Mouse (Mus musculus) heart, adult 8-10 months (tissue): ENCODE results near the gene Snapc2. TPM values are rescaled to one million over a fixed set of nuclear protein-coding genes. Genes with fewer than 3 reads are reported as not detected.

ENCODE experiments used
- DNase-seq: peaks from one replicate; pipeline ENCODE4 v3.0.0; 2022; ENCODE audit warnings: low spot score
- total RNA-seq, 4 experiments: library from RNA; stranded (reverse); gene quantifications; 2 replicates each; pipeline ENCODE4 v1.2.4; 2022

Gene Snapc2
- total RNA-seq, 4 experiments from 2014 or later: 17.6 to 20.0 (median 19.3) TPM

- DNase-seq: no peak
Observed at GRCm38 (mm10) chr8:4265160-4265914, 12.5 kb downstream of the Snapc2 start.

DNA sequence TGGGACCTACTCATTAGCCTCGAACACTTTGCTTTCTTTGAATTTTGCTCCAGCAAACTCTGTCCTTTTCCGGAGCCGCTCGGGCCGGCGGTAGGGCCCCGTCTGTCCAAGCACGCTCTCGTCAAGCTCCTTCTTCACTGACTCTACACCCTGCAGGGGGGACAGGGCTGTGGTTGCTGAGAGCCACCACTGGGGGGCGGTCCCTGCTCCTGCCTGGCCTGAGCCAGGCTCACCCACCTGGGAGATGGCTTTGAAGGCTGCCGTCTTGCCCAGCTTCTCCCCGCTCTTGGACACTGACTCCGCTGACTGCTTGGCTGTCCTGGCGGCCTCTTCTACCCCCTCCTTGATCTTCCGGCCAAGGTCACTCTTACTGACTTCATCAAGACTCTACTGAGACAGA is 14.7 kb downstream of the Snapc2 start:
- DNase-seq: no peak

- DNase-seq: no peak
Observed at GRCm38 (mm10) chr8:4269609-4270008, 16.7 kb downstream of the Snapc2 start.

DNA sequence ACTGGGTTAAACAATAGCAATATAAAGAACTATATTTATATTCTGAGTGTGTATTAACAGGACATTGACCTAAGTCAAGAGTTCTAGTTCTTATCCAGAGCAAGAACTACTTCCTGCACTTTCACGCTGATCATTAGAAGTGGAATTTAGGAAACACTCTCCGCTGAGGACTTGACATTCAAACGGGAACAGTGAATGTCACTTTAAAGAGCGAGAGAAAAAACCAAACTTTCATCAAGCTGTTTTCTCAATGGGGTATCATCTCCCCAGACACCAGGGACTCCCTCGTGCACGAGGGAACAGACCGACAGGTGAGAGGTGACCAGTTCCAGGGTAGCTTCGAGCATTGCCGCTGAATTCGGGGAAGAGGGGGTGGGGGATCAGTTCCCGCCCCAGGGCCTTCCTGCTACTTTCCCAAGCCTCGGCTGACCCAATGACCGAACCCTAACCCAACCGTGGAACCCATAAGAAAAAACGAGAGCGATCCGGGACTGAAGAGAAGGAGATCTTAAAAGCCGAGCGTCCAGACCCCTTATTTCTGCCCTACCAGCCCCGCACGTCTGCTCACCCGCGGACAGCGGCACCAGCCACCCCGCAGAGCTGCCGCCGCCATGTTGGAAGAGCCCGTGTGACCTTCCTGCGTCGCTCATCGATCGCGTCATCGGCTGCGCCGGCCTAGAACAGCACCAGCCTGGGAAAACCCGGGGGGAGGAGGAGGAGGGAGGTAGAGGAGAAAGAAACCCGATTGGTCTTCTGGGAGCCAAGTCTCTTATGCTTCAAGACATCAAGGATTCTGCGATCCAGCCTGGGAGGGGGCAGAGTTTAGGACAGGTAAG is 22.6 kb downstream of the Snapc2 start, which contains the start of gene Timm44:
Gene Timm44, minus strand, starts transcription at position 639 of the 836 bp plus-strand sequence.
- DNase-seq: peak; percentile 95

- DNase-seq: no peak
Observed at GRCm38 (mm10) chr8:4276111-4276465, 23.2 kb downstream of the Snapc2 start.

DNA sequence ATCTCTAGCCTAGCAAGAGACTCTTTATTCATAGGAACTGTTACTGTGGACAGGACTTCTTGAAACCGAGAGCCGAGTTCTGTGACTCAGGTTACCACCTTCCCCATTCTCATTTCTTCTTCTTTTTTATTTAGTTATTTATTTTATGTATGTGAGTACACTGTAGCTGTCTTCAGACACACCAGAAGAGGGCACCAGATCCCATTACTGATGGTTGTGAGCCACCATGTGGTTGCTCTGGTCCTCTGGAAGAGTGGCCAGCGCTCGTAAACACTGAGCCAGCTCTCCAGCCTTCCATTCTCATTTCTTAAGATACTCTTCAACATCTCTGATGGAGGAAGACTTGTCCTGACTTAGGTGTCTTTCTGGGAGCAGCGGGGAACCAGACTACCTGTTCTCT is 39.9 kb downstream of the Snapc2 start:
- no peak for DNase-seq

DNA sequence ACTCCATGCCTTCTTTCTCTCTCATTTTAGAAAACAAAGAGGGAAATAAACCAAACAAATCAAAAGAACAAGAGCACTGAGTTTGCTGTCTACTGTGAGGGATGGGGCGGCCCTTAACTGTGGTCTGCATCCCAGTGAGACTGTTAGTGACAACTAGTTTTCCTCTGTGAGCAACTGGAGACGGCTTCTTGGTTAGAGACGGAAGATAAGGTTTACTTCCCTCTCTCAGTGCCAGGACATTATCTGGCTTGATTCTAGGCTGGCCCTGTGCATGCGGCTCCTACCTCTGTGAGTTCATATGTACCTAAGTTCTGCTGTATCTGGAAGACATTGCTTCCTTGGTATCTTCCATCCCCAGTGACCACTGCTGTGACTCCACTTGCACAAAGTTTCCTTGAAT is 44.9 kb downstream of the Snapc2 start:
- no peak for DNase-seq

DNA sequence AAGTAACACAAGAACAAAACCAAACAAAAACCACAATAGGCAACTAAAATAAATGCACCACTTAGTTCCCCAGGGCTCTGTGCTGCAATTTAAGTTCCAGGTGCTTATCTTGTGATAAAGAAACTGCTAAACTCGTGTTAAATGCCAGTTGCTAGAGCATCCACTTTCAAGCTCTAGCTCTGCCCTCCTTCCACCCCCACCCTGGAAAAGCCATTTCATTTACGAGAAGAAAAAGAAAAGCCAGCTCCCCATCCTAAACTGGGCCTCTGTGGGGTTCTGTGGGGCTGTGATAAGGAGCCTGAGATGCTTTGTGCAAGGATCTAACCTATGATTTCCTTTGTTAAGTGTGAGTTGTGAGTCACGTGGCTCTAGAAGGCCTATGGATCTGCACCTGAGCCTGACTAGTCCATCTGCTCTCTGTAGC is 51.3 kb downstream of the Snapc2 start:
- DNase-seq: no peak

Other genes starting within 250 kb of the Snapc2 start
- 1 to 10 TPM in 1 of 4 experiments, under 1 TPM in 3; 0.63 to 1.8 (median 0.68) TPM for gene Cd209f, start 147.2 kb upstream of the Snapc2 start, total RNA-seq
- under 1 TPM; 0.11 to 0.86 (median 0.34) TPM for gene Cd209g, start 119.0 kb upstream of the Snapc2 start, total RNA-seq
- gene Evi5l, start 86.5 kb upstream of the Snapc2 start, total RNA-seq: 10 to 100 TPM; 19.0 to 26.0 (median 22.9) TPM
- gene Prr36, start 35.6 kb upstream of the Snapc2 start, total RNA-seq: not detected
- 1 to 10 TPM in 1 of 4 experiments, under 1 TPM in 3; 0.41 to 1.3 (median 0.87) TPM for gene Lrrc8e, start 26.3 kb upstream of the Snapc2 start, total RNA-seq
- 10 to 100 TPM; 69.9 to 84.0 (median 75.2) TPM for gene Map2k7, start 14.3 kb upstream of the Snapc2 start, total RNA-seq
- under 1 TPM in 1 of 4 experiments, not detected in 3; 0.25 TPM for gene Gm49320, start 14.2 kb upstream of the Snapc2 start, total RNA-seq
- gene Tgfbr3l, start 4.9 kb upstream of the Snapc2 start, total RNA-seq: 1 to 10 TPM; 1.7 to 5.0 (median 2.6) TPM
- gene Ctxn1, start 6.2 kb downstream of the Snapc2 start, total RNA-seq: under 1 TPM; 0.37 to 0.87 (median 0.79) TPM
- 100 to 1,000 TPM in 2 of 4 experiments, 10 to 100 TPM in 2; 94.0 to 109 (median 101) TPM for gene Timm44, start 22.8 kb downstream of the Snapc2 start, total RNA-seq
- 1 to 10 TPM; 2.6 to 5.1 (median 3.4) TPM for gene Ccl25, start 72.1 kb downstream of the Snapc2 start, total RNA-seq
- gene Elavl1, start 72.3 kb downstream of the Snapc2 start, total RNA-seq: 10 to 100 TPM; 50.2 to 59.6 (median 53.7) TPM
- 10 to 100 TPM; 20.7 to 46.5 (median 31.2) TPM for gene Cers4, start 239.9 kb downstream of the Snapc2 start, total RNA-seq